Mouse (Mus musculus) monocyte, adult 2 months (primary cell): Measurements from ENCODE around the gene Olfr97.

Experiments used
- DNase-seq, 2 experiments: peaks; one replicate each; pipeline ENCODE4 v3.0.0; 2022; ENCODE audit warnings: low spot score in 2 of 2, low read depth in 1 of 2

Gene Olfr97

DNA sequence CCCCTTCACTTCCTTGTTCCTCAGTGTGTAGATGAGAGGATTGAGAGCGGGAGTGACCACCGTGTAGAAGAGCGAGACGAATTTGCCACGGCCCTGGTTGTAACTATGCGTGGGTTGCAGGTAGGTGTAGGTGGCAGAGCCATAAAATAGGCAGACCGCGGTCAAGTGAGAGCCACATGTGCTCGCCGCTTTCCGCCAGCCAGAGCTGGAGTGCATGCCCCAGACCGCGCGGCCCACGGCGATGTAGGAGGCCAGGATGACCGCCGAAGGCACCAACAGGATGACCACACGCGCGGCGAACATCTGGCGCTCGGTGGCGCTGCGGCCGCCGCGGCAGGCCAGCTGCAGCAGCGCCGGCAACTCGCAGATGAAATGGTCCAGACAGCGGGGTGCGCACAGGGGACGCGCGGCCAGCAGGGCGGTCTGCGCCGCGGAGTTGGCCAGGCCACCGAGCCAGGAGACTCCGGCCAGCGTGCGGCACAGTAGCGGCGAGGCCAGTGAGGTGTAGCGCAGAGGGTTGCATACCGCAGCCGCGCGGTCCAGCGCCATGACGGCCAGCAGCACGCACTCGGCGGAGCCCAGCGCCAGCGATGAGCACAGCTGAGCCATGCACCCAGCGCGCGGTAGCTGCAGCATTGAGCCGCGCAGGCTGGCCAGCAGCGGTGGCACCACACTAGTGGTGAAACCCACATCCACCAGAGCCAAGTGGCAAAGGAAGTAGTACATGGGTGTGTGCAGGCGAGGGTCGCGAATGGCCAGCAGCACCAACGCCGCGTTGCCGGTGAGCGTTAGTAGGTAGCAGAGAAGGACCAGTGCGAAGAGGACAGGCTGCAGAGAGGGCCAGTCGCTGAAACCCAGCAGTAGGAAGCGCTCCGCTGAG is 40.0 kb downstream of the Olfr97 start:
- DNase-seq = no peak

DNA sequence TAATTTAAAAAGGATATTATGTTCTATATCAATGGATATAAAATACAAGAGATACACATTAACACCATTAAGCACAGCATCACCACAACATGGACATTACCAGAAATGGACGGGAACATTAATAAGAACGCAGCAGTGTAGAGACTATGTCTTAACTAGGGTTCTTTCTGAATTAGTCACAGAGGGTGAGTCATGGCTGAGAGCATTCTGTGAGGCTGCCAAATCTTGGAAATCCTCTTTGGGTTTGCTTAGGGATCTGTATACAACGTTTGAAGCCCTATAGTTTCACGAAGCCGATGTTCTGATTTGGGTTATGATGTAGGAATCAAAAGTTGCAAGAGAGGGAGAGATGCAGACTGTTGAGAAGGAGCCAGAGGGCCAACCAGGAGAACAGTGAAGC is 42.3 kb downstream of the Olfr97 start:
- DNase-seq = no peak

DNA sequence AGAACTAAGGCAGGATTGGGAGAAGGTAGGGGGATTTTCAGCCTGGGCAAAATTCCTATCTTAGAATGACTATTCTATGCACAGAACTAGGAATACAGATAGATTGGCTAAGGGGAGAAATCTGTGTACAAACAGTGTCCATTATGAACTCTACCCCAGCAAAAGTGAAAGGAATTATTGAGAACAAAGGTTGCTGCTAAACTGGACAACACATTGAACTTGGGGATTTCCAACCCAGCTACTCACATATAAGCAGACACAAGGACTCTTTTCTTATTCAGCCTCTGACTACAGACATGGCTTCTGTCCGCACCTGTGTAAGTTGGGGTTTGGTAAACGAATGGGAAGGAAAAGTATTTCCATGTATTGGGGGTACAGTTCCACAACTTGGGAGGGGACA is 43.5 kb downstream of the Olfr97 start, which contains the start of gene Ubd:
TSS of gene Ubd (plus strand) at position 237 of the 400 bp plus-strand sequence.
- no peak for DNase-seq

- DNase-seq = no peak
Measured at GRCm38 (mm10) chr17:37193032-37193431, 44.1 kb downstream of the Olfr97 start.

DNA sequence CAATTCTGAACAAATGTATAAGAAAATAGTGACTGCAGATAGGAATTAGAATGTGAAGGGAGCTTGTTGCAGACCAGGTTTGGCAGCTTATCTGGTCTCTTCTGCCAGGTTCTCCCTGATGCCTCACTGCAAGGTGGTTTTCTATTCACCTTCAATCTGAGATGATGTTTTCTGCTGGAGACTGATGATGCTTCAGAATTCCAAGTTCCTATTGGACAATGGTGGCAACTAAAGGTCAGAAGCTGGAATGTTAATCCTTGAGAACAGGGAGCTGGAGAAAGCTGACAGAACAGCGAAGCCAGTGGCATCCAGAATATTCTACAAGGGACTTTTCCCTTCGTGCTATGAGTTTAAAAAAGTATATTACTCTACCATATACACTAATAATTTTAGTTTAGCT is 46.4 kb downstream of the Olfr97 start:
- no peak for DNase-seq

- DNase-seq = no peak
Measured at GRCm38 (mm10) chr17:37185474-37185873, 51.7 kb downstream of the Olfr97 start.
